Mouse (Mus musculus): ENCODE data around the gene Enc1.
A peak's percentile ranks its signal among the peaks of the same experiment; 100 is the strongest.

- TF ChIP-seq CTCF (IDR thresholded peaks at IDR 0.05; ENCODE audit: low read depth) (0 out of 2 replicates have a peak, but pooled peaks have one; percentile 2), EP300 (optimal IDR thresholded peaks at IDR 0.05) (no peak)
Measured at GRCm38 (mm10) chr13:97299877-97300873, 59.3 kb downstream of the Enc1 start.

All from stomach, postnatal 0 days (tissue).